Mouse (Mus musculus) kidney, postnatal 25 days (tissue): ENCODE results near the gene Lmx1b.

Source experiments
- DNase-seq, 2 experiments: peaks; one replicate each; pipeline ENCODE4 v3.0.0; 2021; ENCODE audit warnings: mixed read lengths in 2 of 2

The Lmx1b gene

DNA sequence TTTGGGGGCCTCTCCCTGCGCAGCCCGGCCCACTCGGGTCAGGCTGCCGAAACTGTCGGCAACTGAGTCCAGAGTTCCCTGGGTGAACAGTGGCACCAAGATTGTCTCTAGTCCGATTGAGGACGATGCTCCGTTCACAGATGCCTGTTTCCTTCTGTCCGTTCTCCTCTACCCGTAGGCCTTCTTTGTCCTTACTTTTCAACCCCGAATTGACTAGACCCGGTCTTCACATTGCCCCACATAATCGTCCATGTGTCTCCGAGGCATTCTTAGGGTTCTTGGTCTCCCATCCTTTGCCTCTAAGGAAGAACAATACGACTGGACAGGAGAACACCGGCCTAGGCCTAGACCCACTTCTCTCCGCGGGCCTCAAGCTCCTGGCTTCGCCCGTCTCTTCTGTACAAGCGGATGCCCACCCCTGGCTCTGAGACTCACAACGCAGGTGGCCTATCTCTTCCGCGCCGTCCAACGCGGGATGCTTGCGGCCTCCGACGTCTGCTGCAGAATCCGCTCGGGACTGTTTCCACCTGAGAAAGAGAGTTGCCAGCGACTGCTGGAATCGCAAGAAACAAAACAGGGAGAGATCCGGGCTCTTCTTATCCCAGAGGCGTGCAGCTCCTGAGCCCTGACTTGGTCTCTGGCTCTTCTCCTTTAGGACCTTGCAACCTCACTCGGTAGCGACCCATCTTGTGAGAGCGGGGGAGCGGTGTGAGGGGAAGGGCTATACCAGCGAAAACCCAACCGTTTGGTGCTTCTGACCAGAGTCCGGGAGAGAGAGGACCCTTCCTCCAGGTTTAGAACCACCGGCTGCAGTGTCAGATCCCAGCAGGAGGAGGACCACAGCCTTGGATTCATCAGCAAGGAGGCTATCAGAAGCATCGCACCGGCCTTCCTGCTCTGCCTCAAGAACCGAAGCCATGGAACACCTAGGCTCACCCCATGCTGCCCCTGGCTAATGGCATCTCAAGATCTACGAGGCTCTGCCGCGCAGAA lies 3.7 kb upstream of the Lmx1b start:
- no peak for DNase-seq

DNA sequence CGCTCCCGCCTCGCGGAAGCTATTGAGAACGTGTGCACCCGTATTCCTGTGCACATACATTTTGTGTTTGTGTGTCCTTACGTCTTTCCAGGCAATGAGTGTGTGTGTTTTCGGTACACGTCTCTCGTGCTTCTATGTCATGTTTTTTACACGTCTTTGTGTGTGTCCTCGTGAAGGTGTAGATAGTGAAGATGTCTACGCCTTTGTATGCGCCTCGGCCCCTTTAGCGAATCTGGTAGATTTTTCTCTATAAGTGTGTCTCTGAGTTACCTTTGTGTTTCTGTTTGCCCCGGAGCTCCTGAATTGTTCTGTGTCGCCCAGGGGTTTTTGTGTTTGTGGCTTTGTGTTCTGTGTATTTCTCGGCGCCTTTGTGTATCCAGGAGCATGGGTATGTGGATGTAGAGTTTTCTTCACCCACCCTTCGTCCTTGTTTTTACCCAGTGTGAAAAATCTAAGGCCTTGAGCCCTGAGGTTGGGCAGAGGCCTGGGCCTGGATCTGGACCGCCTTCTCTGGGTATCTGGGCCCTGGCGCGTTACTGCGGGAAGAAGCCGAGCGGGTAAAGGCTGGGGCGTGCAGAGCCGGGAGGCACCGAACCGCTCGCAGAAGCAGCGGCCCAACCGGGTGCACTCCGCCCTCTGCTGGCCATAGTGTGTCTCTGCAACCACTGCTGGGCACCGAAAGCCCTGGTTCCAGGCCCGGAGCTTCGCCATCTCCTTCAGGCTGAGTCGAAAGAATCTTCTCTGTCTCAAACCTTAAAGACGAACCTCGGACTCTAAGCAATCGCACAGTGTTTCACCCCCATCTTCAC lies 2.5 kb upstream of the Lmx1b start:
- peak; percentile 69 to 77 for DNase-seq

GRCm38 (mm10) chr2:33641859-33642571 lies 1.7 kb upstream of the Lmx1b start:
- DNase-seq, result no peak

DNA sequence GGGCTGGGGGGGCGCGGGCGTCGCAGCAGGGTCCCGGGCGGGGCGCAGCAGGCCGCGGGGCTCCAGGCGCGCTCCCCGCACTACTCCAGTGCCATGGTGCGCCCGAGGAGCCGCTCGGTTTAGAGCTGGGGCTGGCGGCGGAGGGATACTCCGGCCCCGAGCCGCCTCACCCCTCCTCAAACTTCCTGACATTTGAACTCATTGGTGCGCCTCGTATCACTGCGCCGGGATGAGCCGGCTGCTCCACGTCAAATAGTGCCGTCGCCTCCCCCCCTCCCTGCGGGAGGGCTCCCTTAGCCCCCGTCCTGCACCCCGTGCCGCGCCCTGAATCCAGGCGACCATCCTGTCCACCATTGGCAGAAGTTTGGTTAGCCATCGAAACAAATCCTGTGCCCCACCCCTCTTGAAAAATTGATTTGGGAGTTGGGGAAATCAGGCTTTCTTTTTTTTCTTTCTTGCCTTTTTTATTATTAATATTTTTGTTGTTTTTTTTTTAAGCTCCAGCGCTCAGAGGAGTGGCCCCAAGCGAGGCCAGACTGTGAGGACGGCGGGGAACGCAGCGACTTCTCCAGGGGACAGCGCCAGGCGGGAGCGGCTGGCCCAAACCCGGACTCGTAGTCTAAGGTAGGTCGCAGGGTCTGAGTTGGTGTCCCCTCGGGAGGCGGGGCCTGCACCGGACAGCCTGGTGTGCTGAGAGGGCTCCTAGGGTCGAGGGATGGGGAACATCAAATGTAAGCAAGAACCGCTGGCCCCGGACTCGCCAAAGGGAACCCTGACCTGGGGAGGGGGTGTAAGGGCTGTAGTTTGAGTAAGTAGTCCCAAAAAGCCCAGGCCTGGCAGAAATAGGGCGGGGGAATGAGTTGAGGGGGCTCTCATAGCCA lies 907 bp upstream of the Lmx1b start:
- peak; percentile 44 to 68 for DNase-seq

DNA sequence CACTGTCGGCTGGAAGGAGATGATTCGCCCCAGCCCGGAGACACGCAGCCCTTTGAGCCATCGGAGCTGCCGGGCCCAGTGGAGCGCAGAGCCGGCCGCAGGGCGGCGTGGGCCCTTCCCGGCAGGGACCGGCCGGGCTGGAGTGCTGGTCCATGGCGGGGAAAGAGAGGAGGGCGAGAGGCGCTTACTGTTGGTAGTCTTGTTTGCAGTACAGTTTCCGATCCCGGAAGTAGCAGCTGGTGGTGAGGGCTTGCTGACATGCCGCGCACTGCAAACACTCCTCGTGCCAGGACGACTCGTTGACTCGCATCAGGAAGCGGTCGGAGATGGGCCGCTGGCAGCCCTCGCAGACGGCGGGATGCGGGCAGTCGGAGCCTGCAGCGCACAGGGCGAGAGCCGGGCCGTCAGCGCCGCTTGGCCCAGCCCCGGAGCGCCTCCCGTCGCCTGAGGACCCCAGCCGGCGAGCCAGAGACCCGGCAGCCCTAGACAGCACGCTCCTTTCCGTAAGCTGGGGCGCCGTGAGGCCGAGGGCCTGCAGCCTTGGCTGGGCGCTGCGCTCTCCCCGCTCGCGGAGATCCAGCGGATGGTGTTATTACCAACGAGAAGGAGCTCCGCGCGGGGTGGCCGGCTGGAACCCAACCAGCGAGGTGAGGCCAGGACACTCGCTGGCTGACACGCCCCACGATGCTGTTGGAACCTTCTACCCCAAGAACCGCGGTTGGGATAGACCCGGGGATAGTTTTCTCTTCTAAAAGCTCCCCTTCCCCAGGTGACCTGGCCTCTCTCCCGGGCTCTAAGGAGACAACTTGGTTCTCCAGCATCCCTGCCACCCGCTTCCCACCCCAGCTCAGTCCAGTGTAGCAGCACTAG lies 775 bp downstream of the Lmx1b start:
- DNase-seq, result peak; percentile 14 to 42

- DNase-seq, result no peak
These were observed 2.1 kb downstream of the Lmx1b start for GRCm38 (mm10) chr2:33638141-33638733.

- no peak for DNase-seq
These were observed 3.0 kb downstream of the Lmx1b start for GRCm38 (mm10) chr2:33637288-33637687.

- DNase-seq, result no peak
These were observed 3.6 kb downstream of the Lmx1b start for GRCm38 (mm10) chr2:33636628-33637188.

- no peak for DNase-seq
These were observed 4.2 kb downstream of the Lmx1b start for GRCm38 (mm10) chr2:33636117-33636521.

- no peak for DNase-seq
These were observed 4.8 kb downstream of the Lmx1b start for GRCm38 (mm10) chr2:33635323-33636116.

DNA sequence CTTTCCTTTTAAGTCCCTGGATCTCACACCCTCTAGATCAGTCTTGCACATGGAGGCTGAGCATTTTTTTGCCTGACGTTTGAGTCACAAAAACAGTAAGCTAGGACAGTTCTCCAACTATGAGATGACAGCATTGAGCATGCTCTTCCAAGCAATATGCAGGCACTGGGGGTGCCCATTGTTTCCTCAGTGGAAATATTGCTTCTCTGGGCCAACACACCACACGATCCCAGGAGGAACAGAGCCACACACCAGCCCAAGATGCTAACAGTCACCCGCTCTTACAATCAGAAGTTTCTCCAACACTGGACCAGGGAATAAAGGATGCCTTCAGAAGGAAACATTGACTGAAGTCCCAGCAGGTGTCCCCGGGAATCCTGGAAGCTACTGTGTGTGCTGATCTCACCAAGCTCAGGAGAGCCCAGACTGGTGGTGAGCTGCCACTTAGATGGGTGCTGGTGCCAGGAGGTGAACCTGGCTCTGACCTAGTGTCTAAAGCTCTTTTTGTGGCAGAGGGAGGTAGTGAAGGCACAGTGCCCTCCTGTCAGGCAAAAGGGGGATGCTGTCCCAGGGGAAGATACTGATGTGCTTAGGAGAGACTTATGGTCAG lies 5.7 kb downstream of the Lmx1b start:
- DNase-seq, result no peak

DNA sequence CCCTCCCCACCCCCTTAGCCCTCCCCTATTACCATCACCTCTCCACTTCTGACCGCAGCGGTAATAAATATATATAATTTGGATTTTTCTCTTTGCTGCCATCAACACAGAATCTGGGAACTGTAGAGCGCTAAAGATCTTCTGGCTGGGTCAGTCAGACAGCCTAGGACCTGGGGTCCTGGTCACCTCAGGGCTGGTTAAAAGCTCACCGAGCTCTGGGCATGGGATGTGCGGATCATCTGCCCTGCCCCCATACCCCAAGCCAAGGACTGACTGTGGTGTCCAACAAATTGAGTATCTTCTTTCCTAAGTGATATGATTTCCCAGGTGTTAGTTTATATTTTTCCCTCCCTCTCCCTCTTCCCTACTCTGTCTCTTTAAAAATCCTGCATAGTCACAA lies 6.4 kb downstream of the Lmx1b start:
- DNase-seq, result no peak

GRCm38 (mm10) chr2:33633237-33633636 lies 7.1 kb downstream of the Lmx1b start:
- DNase-seq, result no peak

DNA sequence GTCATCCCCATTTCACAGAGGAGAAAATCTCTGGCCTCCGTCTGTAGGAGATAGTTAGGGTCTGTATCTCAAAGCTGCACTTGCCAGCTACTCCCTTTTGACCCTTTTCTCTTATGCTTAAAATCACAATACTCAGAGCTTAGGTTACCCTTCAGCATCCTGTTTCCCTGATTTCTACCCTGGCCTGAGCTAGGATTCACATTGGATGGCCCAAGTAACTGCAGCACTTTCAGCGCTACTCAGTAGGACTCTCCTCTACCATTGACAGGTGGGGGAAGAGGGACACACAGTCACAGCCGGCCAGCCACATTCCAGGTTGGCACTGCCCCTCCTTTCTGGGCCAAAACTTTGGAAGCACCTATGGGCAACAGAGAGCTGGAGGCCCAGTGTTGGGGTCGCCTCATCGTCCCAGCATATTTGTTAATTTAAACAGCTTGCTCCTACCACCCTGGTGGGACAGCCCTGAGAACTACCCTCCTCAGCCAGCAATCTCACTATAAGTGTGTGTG lies 7.7 kb downstream of the Lmx1b start:
- DNase-seq, result no peak

DNA sequence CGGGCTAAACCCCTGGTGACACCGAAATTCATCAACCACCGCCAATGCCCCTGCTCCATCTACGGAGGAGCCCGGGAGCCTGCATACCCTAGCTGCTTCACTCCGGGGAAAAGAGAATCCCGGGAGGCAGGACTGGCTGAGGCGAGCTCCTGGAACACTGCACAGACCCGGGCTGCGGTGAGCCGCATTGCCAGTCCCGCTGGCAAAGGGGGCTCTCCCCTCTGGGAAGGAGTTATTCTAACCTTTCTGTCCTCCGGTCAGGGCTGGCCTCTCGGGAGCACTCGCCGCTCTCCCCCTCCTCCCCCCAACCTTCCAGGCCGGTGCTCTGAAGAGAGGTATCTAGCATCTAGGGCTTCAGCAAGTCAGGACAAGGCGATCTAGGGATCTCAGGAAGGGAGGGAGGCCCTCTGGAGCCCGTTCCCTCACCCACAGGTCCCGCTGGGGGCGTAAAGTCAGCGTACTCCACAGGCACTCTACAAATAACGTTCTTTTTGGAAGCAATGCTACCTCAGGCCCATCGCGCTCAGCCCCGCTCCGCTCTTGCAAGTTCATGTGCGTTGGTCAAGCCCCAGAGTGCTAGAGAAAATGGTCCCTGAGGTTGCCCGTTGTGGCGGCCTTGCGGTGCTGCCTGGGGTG lies 8.5 kb downstream of the Lmx1b start:
- DNase-seq, result no peak

DNA sequence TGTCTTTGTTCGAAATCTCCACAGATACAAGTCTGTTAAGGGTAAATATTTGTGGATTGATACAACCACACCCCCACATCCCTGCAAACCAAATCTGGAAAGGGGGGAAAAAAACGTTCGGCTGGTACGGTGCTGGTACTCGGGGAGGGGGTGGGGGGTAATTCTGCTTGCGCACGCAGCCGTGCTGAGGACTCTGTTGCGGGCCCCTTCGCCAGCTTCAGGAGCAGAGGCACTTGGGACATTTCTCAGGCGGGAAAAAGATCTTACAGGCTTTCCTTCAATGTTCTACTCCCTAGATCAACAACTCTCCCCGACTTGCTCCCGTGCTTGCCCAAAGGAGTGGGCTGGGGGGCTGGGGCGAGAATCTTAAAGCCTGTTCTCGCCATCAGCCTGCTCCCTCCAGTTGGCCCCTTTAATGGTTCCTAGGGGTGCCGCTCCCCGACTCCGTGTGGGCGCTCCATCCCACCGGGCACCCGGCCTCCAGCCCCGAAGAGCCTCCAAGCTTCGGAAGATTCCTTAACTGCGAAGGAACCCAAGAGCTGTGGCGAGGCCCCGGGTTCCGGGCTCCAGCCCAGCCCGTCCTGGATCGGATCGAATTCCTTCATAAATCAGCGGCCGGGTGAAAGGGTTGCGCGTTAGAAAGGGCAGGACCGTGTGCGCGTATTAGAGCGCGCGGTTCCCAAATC lies 9.1 kb downstream of the Lmx1b start:
- DNase-seq, result no peak
